Mouse (Mus musculus) heart, postnatal 0 days (tissue): Measurements from ENCODE around the gene Abcf3.

ENCODE experiments used
- CTCF ChIP-seq: IDR thresholded peaks from 2 replicates; pipeline ENCODE4 v1.5.1; 2016; ENCODE audit warnings: antibody characterized with exemption, control low read depth, low read depth
- EP300 ChIP-seq: IDR thresholded peaks from 2 replicates; pipeline ENCODE4 v1.6.1; 2016; ENCODE audit warnings: antibody characterized with exemption, low read depth

- TF ChIP-seq CTCF (0 out of 2 replicates have a peak, but pooled peaks have one; percentile 4), EP300 (no peak)
Measured at GRCm38 (mm10) chr16:20537071-20537471, 11.3 kb upstream of the Abcf3 start.
